Mouse (Mus musculus) C2C12 (cell line): ENCODE results near the gene Olfr996. TPM values are rescaled to one million over a fixed set of nuclear protein-coding genes. Genes with fewer than 3 reads are reported as not detected.
"Not testable (repeated sequence)": the region's sequence is repeated elsewhere in the genome, so short reads cannot be mapped to it uniquely, and the experiment has no call there.

Experiments
- H3K27me3 ChIP-seq: one replicate; pipeline ENCODE4 v1.6.1; 2011; ENCODE audit not compliant: control insufficient read depth, insufficient read depth, insufficient read length
- H3K36me3 ChIP-seq: one replicate; pipeline ENCODE4 v1.6.1; 2011; ENCODE audit not compliant: control insufficient read depth, insufficient read depth
- H3K4me3 ChIP-seq: one replicate; pipeline ENCODE4 v1.5.1; 2011; ENCODE audit warnings: mild to moderate bottlenecking, control low read depth; ENCODE audit not compliant: poor library complexity, insufficient read depth, severe bottlenecking
- H3K79me2 ChIP-seq: one replicate; pipeline ENCODE4 v1.6.1; 2011; ENCODE audit not compliant: control insufficient read depth, insufficient read depth
- H3K79me3 ChIP-seq: one replicate; pipeline ENCODE4 v1.6.1; 2011; ENCODE audit warnings: low read depth, control low read depth
- H3ac ChIP-seq: one replicate; pipeline ENCODE3; 2011; ENCODE audit warnings: low read depth; ENCODE audit not compliant: control insufficient read depth, insufficient read length
- CEBPB ChIP-seq: IDR thresholded peaks from one replicate; pipeline ENCODE4 v1.6.1; 2011; ENCODE audit warnings: low read depth, mild to moderate bottlenecking, control low read depth, moderate library complexity
- CTCF ChIP-seq: IDR thresholded peaks from one replicate; pipeline ENCODE4 v1.5.1; 2011; ENCODE audit not compliant: control insufficient read depth, insufficient read depth, insufficient read length
- FOSL1 ChIP-seq: IDR thresholded peaks from one replicate; pipeline ENCODE4 v1.8.0; 2011; ENCODE audit warnings: mild to moderate bottlenecking, low read length; ENCODE audit not compliant: poor library complexity, insufficient read depth, severe bottlenecking
- MAX ChIP-seq: IDR thresholded peaks from one replicate; pipeline ENCODE4 v1.6.1; 2011; ENCODE audit warnings: mild to moderate bottlenecking, control low read depth
- MYOD1 ChIP-seq: IDR thresholded peaks from one replicate; pipeline ENCODE4 v1.6.1; 2011; ENCODE audit warnings: low read depth; ENCODE audit not compliant: control insufficient read depth, insufficient read length
- MYOG ChIP-seq: IDR thresholded peaks from one replicate; pipeline ENCODE4 v1.6.1; 2011; ENCODE audit not compliant: control insufficient read depth, insufficient read length; ENCODE audit errors: extremely low read depth
- USF1 ChIP-seq: IDR thresholded peaks from one replicate; pipeline ENCODE4 v1.6.1; 2011; ENCODE audit warnings: low read depth, mild to moderate bottlenecking, control low read depth, moderate library complexity
- long read RNA-seq, 2 experiments: library from polyadenylated mRNA; unstranded; transcript quantifications; one replicate each; pipeline ENCODE4 v2.0.0; 2019 to 2020
- polyA plus RNA-seq: library from polyadenylated mRNA; unstranded; fragments of >200 nt; fragmentation: generic; extraction: Trizol; gene quantifications from one replicate; pipeline ENCODE4 v1.2.1, GENCODE M21; 2012; ENCODE audit warnings: missing spikeins

Gene Olfr996
- not detected for polyA plus RNA-seq
- long read RNA-seq, experiment 1 = 0 reads
- long read RNA-seq, experiment 2 = 0 reads

DNA sequence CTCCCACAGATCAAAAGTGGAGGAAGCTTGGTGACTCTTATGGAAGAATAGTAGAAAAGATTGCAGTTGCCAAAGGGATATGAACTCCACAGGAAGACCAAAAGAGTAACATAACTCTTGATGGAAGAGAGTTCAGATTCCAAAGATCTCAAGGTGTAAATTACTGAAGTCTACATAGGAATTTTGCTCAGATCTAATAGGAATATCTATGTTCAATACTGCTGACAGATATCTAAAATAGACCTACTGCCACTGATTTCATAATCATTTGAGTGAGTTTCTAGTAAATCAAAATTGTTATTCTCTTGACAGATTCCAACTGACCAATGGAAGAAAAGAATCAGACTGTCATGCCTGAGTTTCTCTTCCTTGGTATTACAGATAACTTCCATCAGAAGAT, at the start of gene Olfr996:
Gene Olfr996 (plus strand): TSS at position 301 of the 400 bp plus-strand sequence.
- Histone ChIP-seq H3K4me3 (no peak within 1 kb of the TSS), H3K79me3 (no peaks in the 10 kb centered on the region), H3K27me3 (no peaks in the 10 kb centered on the region), H3K36me3 (no peaks in the 10 kb centered on the region), H3ac (no peak within 1 kb of the TSS), H3K79me2 (no peaks in the 10 kb centered on the region)
- no peak for TF ChIP-seq CEBPB
- no peak for TF ChIP-seq CTCF
- no peak for TF ChIP-seq MAX
- TF ChIP-seq MYOG = no peak
- TF ChIP-seq FOSL1 = no peak
- no peak for TF ChIP-seq USF1
- no peak for TF ChIP-seq MYOD1

DNA sequence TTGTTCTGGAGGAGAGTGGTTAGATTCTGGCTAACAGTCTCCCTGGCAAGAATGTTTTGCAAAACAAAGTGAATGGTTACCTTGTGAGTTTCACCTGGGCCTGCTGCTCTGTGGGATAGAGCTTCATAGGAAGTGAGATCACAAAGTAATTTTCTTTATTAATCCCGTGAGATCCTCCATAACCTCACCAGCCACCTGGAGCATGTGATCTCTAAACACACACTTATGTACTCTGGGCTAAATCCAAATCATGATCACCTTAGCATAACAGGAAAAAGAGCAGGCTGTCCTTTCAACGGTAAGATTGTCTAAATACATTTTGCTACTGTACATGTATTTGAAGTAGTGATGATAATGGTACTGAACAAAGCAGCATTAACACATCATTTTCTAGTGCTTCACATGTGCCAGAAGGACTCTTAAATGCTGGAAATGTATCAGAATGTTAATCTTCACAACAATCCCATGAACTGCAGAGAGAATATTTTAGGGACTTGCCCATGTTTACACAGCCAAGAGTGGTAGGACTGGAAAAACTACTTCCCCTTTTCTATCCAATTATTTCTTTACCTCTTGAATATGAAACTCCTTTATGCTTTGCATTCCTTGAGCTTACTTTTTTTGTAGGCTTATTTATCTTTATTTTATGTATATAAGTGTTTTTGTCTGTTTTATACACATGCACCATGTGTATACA, 46.8 kb upstream of the Olfr996 start:
- TF ChIP-seq MAX (no peak), USF1 (no peak), MYOD1 (no peak), CTCF (no peak), FOSL1 (no peak), MYOG (no peak), CEBPB (no peak)
- Histone ChIP-seq H3K4me3 (no peak overlapping the region), H3K36me3 (no peaks in the 10 kb centered on the region), H3ac (no peak overlapping the region), H3K79me2 (no peaks in the 10 kb centered on the region), H3K27me3 (no peaks in the 10 kb centered on the region), H3K79me3 (no peaks in the 10 kb centered on the region)

DNA sequence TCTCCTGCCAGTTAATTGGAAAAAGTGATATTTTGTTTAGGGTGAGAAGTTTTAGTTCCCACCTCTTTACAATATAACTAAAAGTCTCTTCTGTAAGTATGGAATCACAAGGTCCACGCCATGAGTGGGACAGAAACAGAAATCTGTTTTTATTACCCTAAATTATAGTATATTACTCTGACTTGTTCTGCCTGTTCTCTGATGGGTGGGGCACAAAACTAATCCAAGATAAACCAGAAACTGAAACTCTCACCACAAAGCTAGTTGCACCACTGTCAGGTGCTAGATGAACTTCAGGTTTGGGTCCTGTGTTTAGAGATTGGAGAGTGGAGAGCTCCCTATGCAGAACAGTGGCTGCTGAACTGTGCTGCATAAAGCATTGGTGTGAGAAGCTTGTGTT, 45.1 kb upstream of the Olfr996 start:
- no peaks in the 10 kb centered on the region for H3K79me3 ChIP-seq
- H3K27me3 ChIP-seq = no peaks in the 10 kb centered on the region
- H3K4me3 ChIP-seq = no peak overlapping the region
- no peak overlapping the region for H3ac ChIP-seq
- TF ChIP-seq FOSL1 = no peak
- no peak for TF ChIP-seq CEBPB
- TF ChIP-seq MYOD1 = no peak
- TF ChIP-seq MAX = no peak
- TF ChIP-seq USF1 = no peak
- TF ChIP-seq CTCF = no peak
- no peak for TF ChIP-seq MYOG
- no peaks in the 10 kb centered on the region for H3K79me2 ChIP-seq
- no peaks in the 10 kb centered on the region for H3K36me3 ChIP-seq

DNA sequence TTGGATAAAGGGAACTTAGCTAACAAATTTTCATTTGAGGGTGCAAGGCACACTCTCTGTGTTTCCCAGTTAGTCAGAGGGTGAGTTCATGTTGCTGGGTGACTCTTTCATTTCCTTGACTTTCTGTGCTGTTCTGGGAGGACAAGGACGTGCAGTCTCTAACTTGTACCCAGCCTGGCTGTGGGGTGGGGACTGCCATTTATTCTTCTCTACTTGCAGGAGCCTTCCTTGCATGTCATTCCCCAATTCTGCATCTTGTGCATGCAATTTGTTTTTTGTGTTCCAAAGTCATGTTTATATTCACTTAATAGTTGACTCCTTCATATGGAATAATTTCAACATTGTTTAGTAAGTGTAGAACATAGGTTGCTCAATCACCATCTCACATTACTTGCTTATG, 24.2 kb upstream of the Olfr996 start:
- no peaks in the 10 kb centered on the region for H3K79me2 ChIP-seq
- TF ChIP-seq CEBPB (no peak), CTCF (no peak), MYOD1 (no peak), USF1 (no peak), FOSL1 (no peak)
- H3K79me3 ChIP-seq = no peaks in the 10 kb centered on the region

DNA sequence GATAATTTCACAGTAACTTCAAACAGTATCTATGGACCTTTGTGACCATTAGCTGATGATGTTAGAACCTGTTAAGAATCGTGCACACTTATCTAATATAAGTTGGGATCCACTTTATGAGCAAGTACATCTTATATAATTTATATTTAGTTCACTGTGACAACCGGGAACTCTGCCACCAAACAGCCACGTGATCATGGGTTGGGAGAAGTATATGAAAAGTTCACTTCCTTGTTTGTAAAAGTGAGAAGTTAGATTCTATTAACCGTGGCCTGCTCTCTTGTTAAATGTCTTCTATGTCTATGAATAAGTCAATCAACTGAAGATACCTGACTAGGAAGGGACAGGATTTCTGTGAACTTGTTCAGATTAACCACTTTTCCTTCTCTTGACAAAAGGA, 18.8 kb upstream of the Olfr996 start:
- Histone ChIP-seq H3ac (no peak overlapping the region), H3K79me2 (no peaks in the 10 kb centered on the region), H3K36me3 (no peaks in the 10 kb centered on the region), H3K79me3 (no peaks in the 10 kb centered on the region), H3K4me3 (no peak overlapping the region), H3K27me3 (no peaks in the 10 kb centered on the region)
- TF ChIP-seq USF1 = no peak
- TF ChIP-seq MAX = no peak
- no peak for TF ChIP-seq FOSL1
- TF ChIP-seq CEBPB = no peak
- no peak for TF ChIP-seq MYOD1
- no peak for TF ChIP-seq MYOG
- no peak for TF ChIP-seq CTCF

More for the DNA sequence above, 24.2 kb upstream of the Olfr996 start:
- Histone ChIP-seq H3K27me3 (no peaks in the 10 kb centered on the region), H3K36me3 (no peaks in the 10 kb centered on the region), H3ac (no peak overlapping the region), H3K4me3 (no peak overlapping the region)

DNA sequence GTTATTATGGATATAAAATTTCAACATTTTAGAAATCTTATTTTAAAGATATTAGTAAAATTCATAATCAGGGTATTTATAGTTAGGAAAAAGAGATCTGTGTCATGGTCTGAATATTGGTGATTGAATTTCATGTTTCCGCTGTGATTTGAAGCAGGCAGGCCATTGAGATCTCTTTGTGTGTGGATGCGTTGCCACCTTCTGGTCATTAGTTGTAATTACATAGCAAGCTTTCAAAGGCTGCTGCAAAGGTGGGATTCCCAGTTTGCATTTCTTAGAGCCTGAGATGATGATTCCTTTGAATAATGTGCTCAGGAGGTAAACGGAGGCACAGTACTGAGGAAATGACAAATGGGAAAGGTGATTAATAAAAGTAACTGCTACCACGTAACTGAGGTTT, 17.8 kb upstream of the Olfr996 start:
- no peaks in the 10 kb centered on the region for H3K36me3 ChIP-seq
- H3K27me3 ChIP-seq = no peaks in the 10 kb centered on the region
- no peak overlapping the region for H3K4me3 ChIP-seq
- H3ac ChIP-seq = no peak overlapping the region
- no peaks in the 10 kb centered on the region for H3K79me2 ChIP-seq
- H3K79me3 ChIP-seq = no peaks in the 10 kb centered on the region
- TF ChIP-seq CTCF (peak; percentile 13), USF1 (no peak)

DNA sequence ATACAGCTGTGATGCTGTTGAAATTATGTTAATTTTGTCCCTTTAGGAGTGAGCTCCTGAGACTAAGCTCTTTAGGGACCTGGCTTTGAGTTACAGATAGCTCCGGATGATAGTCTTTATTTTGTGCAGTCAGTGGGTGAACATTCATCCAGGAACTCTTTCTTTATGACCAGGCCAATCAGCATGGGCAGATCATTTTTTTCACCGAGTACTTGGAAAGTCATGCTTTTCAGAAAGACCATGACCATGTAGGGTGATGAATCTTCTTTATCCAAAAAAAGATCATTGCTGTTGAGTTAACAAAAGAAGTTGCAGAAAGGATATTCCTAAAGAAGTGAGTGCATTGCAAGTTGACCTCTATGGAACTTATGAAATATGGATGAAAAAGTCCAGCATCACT, 9.6 kb downstream of the Olfr996 start, which contains the start of gene Olfr998:
Gene Olfr998 (plus strand): TSS at position 301 of the 400 bp plus-strand sequence.
- not testable (repeated sequence) for H3K4me3 ChIP-seq, H3ac ChIP-seq, H3K79me3 ChIP-seq, H3K79me2 ChIP-seq, H3K36me3 ChIP-seq, H3K27me3 ChIP-seq
